Mouse (Mus musculus): ENCODE data around the gene Eif2s2.
"Not testable (repeated sequence)": the region's sequence is repeated elsewhere in the genome, so short reads cannot be mapped to it uniquely, and the experiment has no call there.

The Eif2s2 gene

GRCm38 (mm10) chr2:154892201-154893044, at the start of gene Eif2s2:
Eif2s2 (minus strand) TSS chr2:154892935.
- in situ Hi-C loops (cut with MboI; ENCODE audit: unreplicated experiment in 2 of 2): no loop called here

- in situ Hi-C loops (cut with MboI; ENCODE audit: unreplicated experiment in 2 of 2): loop anchor here (5.0 to 25.0 kb wide), 5 partner anchors 235 to 730 kb away; partner anchors contain the start of genes Bpifb5 (in 1 of the 2) and Snta1 (in 1 of the 2)
Measured at GRCm38 (mm10) chr2:154941952-154942351, 49.2 kb upstream of the Eif2s2 start.

- in situ Hi-C loops (cut with MboI; ENCODE audit: unreplicated experiment in 2 of 2): loop anchor here (25.0 kb wide), 2 partner anchors 525 to 725 kb away; partner anchors contain the start of genes Bpifb5 (in 1 of the 2) and Snta1 (in 1 of the 2)
Measured at GRCm38 (mm10) chr2:154937547-154938390, 45.0 kb upstream of the Eif2s2 start.

- in situ Hi-C loops (cut with MboI; ENCODE audit: unreplicated experiment in 2 of 2): loop anchor here (25.0 kb wide), 2 partner anchors 524 to 724 kb away; partner anchors contain the start of genes Bpifb5 (in 1 of the 2) and Snta1 (in 1 of the 2)
Measured at GRCm38 (mm10) chr2:154936536-154937155, 43.9 kb upstream of the Eif2s2 start.

- in situ Hi-C loops (cut with MboI; ENCODE audit: unreplicated experiment in 2 of 2): loop anchor here (25.0 kb wide), 2 partner anchors 524 to 724 kb away; partner anchors contain the start of genes Bpifb5 (in 1 of the 2) and Snta1 (in 1 of the 2)
Measured at GRCm38 (mm10) chr2:154936106-154936505, 43.4 kb upstream of the Eif2s2 start.

DNA sequence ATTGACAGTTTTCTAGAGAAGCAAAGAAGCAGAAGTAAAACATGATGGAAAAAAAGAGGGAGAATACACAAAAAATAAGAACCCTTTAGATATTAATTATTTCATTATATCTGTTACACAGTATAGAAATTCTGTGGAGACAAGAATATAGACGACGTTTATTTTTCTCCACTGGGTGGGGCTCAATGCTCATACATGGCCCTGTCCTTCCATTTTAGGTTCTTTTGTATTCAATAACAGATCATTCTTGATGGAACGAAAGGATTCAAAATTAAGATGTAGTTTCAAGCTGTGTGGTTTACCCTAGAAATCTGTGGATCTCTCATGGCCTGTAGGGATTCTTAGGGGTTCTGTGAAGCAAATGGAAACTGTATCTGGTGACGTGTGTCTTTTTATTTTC, 41.1 kb upstream of the Eif2s2 start:
- in situ Hi-C loops (cut with MboI; ENCODE audit: unreplicated experiment in 2 of 2): loop anchor here (25.0 kb wide), 2 partner anchors 522 to 722 kb away; partner anchors contain the start of genes Bpifb5 (in 1 of the 2) and Snta1 (in 1 of the 2)

GRCm38 (mm10) chr2:154928298-154928697, 35.6 kb upstream of the Eif2s2 start:
- in situ Hi-C loops (cut with MboI; ENCODE audit: unreplicated experiment in 2 of 2): loop anchor here (25.0 kb wide), 2 partner anchors 516 to 716 kb away; partner anchors contain the start of genes Bpifb5 (in 1 of the 2) and Snta1 (in 1 of the 2)

GRCm38 (mm10) chr2:154926843-154927242, 34.1 kb upstream of the Eif2s2 start:
- in situ Hi-C loops (cut with MboI; ENCODE audit: unreplicated experiment in 2 of 2): loop anchor here (25.0 kb wide), 2 partner anchors 515 to 715 kb away; partner anchors contain the start of genes Bpifb5 (in 1 of the 2) and Snta1 (in 1 of the 2)

GRCm38 (mm10) chr2:154925411-154926031, 32.8 kb upstream of the Eif2s2 start:
- in situ Hi-C loops (cut with MboI; ENCODE audit: unreplicated experiment in 2 of 2): loop anchor here (25.0 kb wide), 2 partner anchors 513 to 713 kb away; partner anchors contain the start of genes Bpifb5 (in 1 of the 2) and Snta1 (in 1 of the 2)

- in situ Hi-C loops (cut with MboI; ENCODE audit: unreplicated experiment in 2 of 2): not testable (repeated sequence)
Measured at GRCm38 (mm10) chr2:154922134-154922533, 29.4 kb upstream of the Eif2s2 start.

DNA sequence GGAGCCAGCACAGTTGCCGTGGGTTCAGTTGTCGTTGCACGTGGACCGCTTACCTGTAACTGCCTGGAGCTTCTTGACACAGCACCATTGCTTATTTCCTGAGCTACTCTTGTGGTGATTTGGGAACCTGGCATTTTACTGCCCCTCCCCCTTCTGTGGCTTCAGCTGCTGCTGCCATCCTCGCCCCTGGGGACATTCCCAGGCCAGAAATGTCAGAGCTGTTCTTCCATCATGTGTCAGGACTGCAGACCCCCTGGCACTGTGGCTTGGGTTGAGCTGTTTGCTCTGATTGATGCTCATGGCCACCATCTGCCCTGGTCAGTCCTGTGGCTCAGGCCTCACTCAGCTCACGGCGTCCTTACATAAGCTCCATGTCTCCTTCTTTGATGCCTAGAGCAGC, 28.2 kb upstream of the Eif2s2 start:
- in situ Hi-C loops (cut with MboI; ENCODE audit: unreplicated experiment in 2 of 2): no loop called here

GRCm38 (mm10) chr2:154917866-154918641, 25.3 kb upstream of the Eif2s2 start:
- in situ Hi-C loops (cut with MboI; ENCODE audit: unreplicated experiment in 2 of 2): no loop called here

DNA sequence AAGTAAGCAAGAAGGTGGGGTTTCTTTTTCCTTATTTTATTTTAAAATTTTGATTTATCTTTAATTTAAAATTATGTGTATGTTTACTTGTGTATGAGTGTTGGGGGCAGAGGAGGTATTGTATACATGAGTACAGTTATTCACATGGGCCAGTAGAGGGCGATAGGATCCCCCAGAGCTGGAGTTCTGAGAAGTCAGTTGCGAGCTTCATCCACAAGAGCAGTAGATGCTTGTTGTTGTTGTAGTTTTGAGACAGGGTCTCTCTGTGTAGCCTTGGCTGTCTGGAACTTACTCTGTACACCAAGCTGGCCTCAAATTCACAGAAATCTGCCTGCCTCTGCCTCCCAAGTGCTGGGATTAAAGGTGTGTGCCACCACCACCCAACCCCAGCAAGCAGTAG, 23.8 kb upstream of the Eif2s2 start:
- in situ Hi-C loops (cut with MboI; ENCODE audit: unreplicated experiment in 2 of 2): no loop called here

GRCm38 (mm10) chr2:154915922-154916541, 23.3 kb upstream of the Eif2s2 start:
- in situ Hi-C loops (cut with MboI; ENCODE audit: unreplicated experiment in 2 of 2): no loop called here

- in situ Hi-C loops (cut with MboI; ENCODE audit: unreplicated experiment in 2 of 2): no loop called here
Measured at GRCm38 (mm10) chr2:154909789-154910188, 17.1 kb upstream of the Eif2s2 start.

DNA sequence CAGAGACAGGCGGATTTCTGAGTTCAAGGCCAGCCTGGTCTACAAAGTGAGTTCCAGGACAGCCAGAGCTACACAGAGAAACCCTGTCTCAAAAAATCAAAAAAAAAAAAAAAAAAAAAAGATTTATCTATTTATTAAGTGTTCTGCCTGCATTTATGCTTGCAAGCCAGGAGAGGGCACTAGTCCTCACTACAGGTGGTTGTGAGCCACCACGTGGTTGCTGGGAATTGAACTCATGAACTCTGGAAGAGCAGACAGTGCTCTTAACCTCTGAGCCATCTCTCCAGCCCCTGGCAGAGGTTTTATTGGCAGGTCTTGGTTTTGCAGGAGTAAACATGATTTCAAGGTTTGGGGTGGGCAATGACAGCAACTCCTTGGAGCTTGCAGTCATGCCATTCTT, 15.5 kb upstream of the Eif2s2 start:
- in situ Hi-C loops (cut with MboI; ENCODE audit: unreplicated experiment in 2 of 2): not testable (repeated sequence)

GRCm38 (mm10) chr2:154905796-154906195, 13.1 kb upstream of the Eif2s2 start:
- in situ Hi-C loops (cut with MboI; ENCODE audit: unreplicated experiment in 2 of 2): no loop called here

DNA sequence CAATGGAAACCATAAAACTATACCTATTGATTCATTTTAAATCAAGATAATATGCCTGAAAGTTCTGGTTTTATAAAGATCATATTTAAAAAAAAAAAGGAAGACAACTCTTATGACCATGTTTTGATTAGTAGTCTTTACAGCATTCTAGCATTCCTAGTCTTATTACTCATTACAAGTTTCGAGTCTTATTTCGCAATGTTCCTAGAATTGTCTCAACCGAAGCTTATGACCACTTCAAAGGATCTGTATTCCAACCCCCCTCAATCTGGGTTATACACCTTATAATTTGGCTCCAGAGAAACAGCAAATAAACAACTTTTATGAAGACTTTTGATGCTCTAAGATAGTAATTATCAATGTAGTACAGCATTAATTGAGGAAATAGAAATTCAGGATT, 9.4 kb upstream of the Eif2s2 start:
- in situ Hi-C loops (cut with MboI; ENCODE audit: unreplicated experiment in 2 of 2): no loop called here

All from v-Abl transformed pro-B cells (cell line).